Mouse (Mus musculus) embryo, embryonic 9.5 days (tissue): ENCODE measurements around the gene Grid1.

Experiments used
- DNase-seq: peaks from one replicate; pipeline ENCODE4 v3.0.0-alpha.2; 2017; ENCODE audit errors: extremely low spot score

The Grid1 gene

GRCm38 (mm10) chr14:35008674-35009073, 188.8 kb downstream of the Grid1 start:
- DNase-seq = no peak

GRCm38 (mm10) chr14:35009074-35009473, 189.2 kb downstream of the Grid1 start:
- DNase-seq = no peak

- DNase-seq = no peak
Observed at GRCm38 (mm10) chr14:35026686-35027085, 206.8 kb downstream of the Grid1 start.

- no peak for DNase-seq
Observed at GRCm38 (mm10) chr14:35027501-35028140, 207.7 kb downstream of the Grid1 start.

- DNase-seq = no peak
Observed at GRCm38 (mm10) chr14:35029626-35030025, 209.7 kb downstream of the Grid1 start.

GRCm38 (mm10) chr14:35030271-35030670, 210.4 kb downstream of the Grid1 start:
- DNase-seq = no peak

GRCm38 (mm10) chr14:35032283-35032682, 212.4 kb downstream of the Grid1 start:
- DNase-seq = no peak

DNA sequence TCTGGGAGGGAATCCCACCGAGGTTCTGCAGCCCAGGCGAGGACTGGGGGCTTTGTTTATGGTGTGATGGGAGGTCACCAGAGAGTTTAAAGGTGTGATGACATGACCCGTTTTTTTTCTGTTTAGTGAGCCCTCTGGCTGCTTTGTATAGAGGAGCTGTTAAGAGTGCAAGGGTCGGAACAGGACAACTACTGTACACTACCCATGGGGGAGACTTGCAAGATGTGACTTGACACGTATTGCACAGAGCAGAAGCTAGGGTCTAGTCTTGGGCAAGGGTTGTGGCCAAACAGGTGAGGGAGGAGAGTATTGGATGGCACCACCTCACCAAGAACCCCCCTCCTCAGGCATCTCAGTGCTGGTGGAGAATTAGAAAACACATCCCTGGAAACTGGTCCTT, 224.4 kb downstream of the Grid1 start:
- DNase-seq = no peak

DNA sequence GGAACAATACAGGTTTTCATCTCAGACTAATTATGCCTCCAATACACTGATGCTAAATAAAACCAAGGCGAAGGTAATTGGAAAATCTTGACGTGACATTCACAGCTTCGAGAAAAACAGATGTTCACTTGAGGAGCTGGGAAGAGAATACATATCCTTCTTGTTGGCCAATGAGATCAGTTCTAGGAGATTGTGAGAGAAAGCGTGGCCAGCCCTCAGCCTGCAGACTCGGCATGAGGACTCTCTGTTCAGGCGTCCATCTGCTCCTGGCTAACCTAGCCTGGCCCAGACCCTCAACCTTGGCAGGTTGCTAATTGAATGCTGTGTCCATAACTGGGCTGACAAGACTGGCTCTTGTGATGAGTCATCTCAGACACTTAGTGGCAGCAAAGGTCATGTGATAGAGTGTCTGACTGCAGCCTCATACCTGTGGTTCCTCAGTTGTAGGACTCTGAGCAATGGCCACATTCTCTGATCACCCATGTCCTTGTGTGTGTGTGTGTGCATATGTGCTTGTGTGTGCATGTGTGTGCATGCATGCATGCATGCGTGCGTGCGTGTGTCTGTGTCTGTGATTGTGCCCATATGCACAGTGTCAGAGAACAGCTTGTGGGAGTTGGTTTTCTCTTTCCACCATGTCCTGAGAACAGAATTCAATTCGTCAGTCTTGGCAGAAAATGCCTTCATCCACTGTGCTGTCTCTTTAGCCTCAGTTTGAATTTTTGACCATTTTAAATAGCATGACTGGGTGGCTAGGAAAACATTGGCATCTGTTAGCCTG, 225.2 kb downstream of the Grid1 start:
- no peak for DNase-seq

- no peak for DNase-seq
Observed at GRCm38 (mm10) chr14:35049231-35049630, 229.3 kb downstream of the Grid1 start.

DNA sequence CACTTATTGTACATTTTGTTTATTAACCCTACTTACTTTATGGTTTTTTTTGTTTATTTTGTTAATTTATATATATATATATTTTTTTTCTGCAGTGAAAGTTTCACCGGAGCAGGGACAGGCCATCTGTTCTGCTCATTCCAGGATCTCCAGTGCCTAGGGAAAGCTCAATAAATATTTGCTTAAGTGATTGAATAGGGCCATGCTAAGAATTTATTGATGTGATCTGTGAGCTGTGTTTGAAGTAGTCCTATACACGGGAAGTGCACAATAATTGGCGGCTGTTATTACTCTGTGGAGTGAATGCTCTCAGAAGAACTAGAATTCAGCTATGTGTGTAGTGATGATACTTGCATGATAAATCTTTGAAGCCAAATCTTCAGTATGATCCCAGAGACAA, 234.2 kb downstream of the Grid1 start:
- no peak for DNase-seq

- no peak for DNase-seq
Observed at GRCm38 (mm10) chr14:35074636-35075035, 254.7 kb downstream of the Grid1 start.

DNA sequence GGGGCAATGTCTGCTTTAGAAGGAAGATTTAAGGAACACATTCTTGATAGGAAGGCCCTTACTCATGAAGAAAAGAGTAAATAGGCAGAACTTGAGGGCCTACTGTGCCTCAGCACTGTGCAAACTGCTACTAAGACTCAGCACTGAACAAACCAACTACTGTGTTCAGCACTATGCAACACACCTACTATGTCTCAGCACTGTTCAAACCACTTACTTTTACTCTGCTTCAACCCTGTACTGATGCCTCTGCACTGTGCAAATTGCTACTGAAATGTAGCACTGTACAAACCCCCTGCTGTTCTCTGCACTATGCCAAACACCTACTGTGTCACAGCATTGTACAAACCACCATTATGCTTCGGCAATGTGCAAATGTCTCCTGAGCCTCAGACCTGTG, 260.0 kb downstream of the Grid1 start:
- no peak for DNase-seq

GRCm38 (mm10) chr14:35092646-35093045, 272.7 kb downstream of the Grid1 start:
- no peak for DNase-seq

GRCm38 (mm10) chr14:35093561-35094186, 273.8 kb downstream of the Grid1 start:
- DNase-seq = no peak

GRCm38 (mm10) chr14:35095506-35096059, 275.7 kb downstream of the Grid1 start:
- DNase-seq = no peak

DNA sequence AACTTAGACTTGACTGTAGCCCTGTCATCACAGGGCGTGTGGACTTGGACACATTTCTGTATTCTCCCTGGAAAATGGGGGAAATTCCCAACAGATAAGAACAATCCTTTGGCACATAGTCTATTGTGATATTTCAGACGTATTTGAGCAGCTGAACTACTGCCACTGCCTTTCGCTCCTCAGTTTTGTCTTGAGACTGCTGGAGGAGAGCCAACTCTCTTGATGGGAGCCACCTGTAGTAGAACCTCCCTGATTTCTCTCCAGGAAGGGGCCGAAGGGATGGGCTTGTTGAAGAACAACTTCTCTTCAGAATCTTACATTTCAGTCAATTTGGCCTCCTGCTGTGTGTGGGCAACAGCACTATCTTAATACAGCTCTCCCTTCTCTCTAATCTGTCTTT, 276.2 kb downstream of the Grid1 start:
- no peak for DNase-seq

DNA sequence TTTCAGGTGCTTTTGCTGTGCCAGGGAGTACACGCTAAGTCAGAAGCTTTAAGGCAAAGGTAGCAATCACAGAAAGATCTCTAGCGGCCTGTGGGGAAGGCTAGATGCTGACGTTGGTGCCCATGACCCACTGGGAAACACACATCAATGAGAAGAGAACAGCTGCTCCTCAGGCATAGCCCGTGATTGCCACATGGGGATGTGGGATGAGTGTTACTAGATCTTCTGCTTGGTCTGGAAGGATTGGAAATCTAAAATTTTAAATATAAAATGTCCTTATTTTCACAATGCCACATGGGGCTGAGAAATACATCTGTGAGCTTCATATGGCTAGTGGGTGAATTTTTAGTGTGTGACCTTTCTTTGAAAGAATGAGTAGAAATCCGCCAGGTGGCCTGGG, 277.3 kb downstream of the Grid1 start:
- DNase-seq = no peak

DNA sequence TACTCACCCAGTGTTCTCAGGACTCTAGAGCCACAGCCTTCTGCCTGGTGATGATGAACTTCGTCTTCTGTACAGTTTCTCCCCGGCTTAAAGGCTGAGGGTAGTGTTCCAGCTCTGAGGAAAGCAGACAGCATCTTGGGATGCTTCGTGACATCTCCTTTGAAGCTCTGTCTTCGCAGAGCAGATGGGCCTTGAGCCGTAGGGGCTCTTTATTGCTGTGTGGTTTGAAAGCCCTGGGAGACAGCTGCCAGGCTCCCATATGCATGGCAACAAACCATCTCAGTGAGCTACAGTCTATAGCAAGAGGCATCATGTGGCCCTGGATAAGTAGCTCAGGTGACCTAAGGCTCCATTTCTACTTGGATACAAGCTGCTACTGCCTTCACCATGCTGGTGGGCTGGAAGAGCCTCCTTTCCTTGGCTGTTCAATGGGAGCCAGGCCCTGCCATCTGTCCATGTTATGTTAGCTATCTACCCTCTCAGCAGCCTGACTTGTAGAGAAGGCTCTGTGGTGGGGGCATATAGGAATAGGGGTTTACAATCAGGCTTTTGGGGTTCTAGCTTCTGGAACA, 283.8 kb downstream of the Grid1 start:
- no peak for DNase-seq

DNA sequence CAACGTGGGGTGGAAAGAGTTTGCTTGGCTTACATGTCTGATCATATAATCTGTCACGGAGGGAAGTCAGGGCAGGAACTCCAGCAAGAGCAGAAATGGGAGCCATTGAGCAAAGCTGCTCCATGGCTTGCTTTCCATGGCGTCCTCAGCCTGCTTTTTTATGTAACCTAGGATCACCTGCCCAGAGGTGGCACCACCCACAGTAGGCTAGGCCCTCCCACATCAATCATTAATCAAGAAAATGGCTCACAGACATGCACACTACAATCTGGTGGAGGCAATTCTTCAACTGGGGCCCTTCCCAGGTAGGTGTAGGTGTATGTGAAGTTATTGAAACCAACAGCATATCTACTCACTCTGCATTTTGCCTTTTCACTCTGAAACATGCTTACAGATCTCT, 287.7 kb downstream of the Grid1 start:
- no peak for DNase-seq

DNA sequence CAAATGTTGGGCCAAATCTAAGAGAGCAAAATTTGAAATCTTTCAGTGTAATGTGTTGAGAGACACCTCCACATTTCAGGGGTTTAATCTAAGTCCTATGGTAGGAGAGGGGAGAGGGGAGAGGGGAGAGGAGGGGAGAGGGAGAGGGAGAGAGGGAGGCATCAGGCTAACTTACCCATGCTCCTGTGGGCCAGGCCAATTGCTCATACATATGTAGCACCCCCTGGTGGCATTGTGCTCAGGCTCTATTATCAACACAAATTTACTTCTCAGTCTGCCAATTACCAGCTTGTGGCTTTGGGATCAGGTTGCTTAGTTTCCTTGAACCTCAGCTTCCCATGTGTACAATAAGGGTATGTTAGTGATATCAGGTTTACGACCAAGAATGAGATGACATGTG, 291.0 kb downstream of the Grid1 start:
- peak; percentile 17 for DNase-seq
